In genomic region chr4:32264892-32265291, GRCm38 (mm10) we compare ENCODE assay signal across 16 mouse cellular contexts. TPM values are rescaled to one million over a fixed set of nuclear protein-coding genes. Genes with fewer than 3 reads are reported as not detected.
A peak's percentile ranks its signal among the peaks of the same experiment; 100 is the strongest.
DNase-seq lines count a peak whose midpoint lies in the region; ATAC-seq and TF ChIP-seq lines count a peak whose summit lies in the region.
"Had no signal": no experiment of that assay in that cellular context is flagged by ENCODE, and none has a peak within 500 bp of the region (broad histone marks: within the 10 kb centered on the region; RNA-seq: fewer than 3 reads in every experiment).

No protein-coding gene starts in this region.

- H3K36me3 ChIP-seq in heart, embryonic 13.5 days: no peaks in the 10 kb centered on the region
- no peaks in the 10 kb centered on the region for H3K36me3 ChIP-seq in thymus, adult 2 months (ENCODE audit: control insufficient read depth, insufficient read depth, low read length)
- H3K36me3 ChIP-seq in lung, embryonic 14.5 days (ENCODE audit: insufficient read depth): no peaks in the 10 kb centered on the region
- H3K36me3 ChIP-seq in neural tube, embryonic 15.5 days: 0 out of 2 replicates have a peak, but pooled peaks cover 2% of the 10 kb centered on the region
- H3K36me3 ChIP-seq: hindbrain, embryonic 15.5 days; midbrain, embryonic 13.5 days had no signal

- H3K27me3 ChIP-seq in heart, embryonic 13.5 days (replicated peaks): no peaks in the 10 kb centered on the region
- no peaks in the 10 kb centered on the region for H3K27me3 ChIP-seq in thymus, adult 2 months (ENCODE audit: control insufficient read depth, insufficient read depth, low read length)
- no peaks in the 10 kb centered on the region for H3K27me3 ChIP-seq in lung, embryonic 14.5 days (ENCODE audit: insufficient read depth, low read length)
- no peaks in the 10 kb centered on the region for H3K27me3 ChIP-seq in neural tube, embryonic 15.5 days (replicated peaks)
- H3K27me3 ChIP-seq in cerebellum, adult 2 months (ENCODE audit: control insufficient read depth, insufficient read depth, low read length): no peaks in the 10 kb centered on the region
- H3K27me3 ChIP-seq: hindbrain, embryonic 15.5 days; midbrain, embryonic 13.5 days had no signal

- H3K9ac ChIP-seq in heart, embryonic 13.5 days: peak overlapping the region; percentile 54; the same call in 1 of the 2 replicates
- H3K9ac ChIP-seq in lung, embryonic 14.5 days: no peak overlapping the region
- H3K9ac ChIP-seq in neural tube, embryonic 15.5 days (replicated peaks): no peak overlapping the region
- H3K9ac ChIP-seq: hindbrain, embryonic 15.5 days; midbrain, embryonic 13.5 days had no signal

- no peak for TF ChIP-seq POLR2A in thymus, adult 2 months (IDR thresholded peaks at IDR 0.05; ENCODE audit: control insufficient read depth, extremely low read depth, insufficient read depth, low read length, poor library complexity)
- no peak for TF ChIP-seq POLR2A in cerebellum, adult 2 months (IDR thresholded peaks at IDR 0.05; ENCODE audit: borderline replicate concordance, insufficient read depth, low read length)

- no peak for ATAC-seq in heart, embryonic 13.5 days (ENCODE audit: extremely low read depth, insufficient number of reproducible peaks, low FRiP score, low TSS enrichment)
- peak; percentile 28; the same call in 1 of the 2 replicates for ATAC-seq in lung, embryonic 14.5 days (ENCODE audit: insufficient read depth)
- no peak for ATAC-seq in neural tube, embryonic 15.5 days (ENCODE audit: low FRiP score)
- ATAC-seq: intestine, embryonic 16.5 days; midbrain, embryonic 13.5 days had no signal

- no peak for TF ChIP-seq CTCF in thymus, adult 2 months (IDR thresholded peaks at IDR 0.05; ENCODE audit: borderline replicate concordance, control insufficient read depth, extremely low read depth, insufficient read depth, low read length, poor library complexity)
- TF ChIP-seq CTCF in lung, embryonic 14.5 days (IDR thresholded peaks at IDR 0.05; ENCODE audit: low read depth): no peak
- no peak for TF ChIP-seq CTCF in cerebellum, adult 2 months (IDR thresholded peaks at IDR 0.05; ENCODE audit: borderline replicate concordance, insufficient read depth, low read depth, low read length)

- peaks cover 56% of the 10 kb centered on the region for H3K4me1 ChIP-seq in heart, embryonic 13.5 days
- H3K4me1 ChIP-seq in thymus, adult 2 months (replicated peaks; ENCODE audit: control insufficient read depth, insufficient read depth, low read length): peaks cover 30% of the 10 kb centered on the region
- peaks cover 5% of the 10 kb centered on the region; the same call in 1 of the 2 replicates for H3K4me1 ChIP-seq in lung, embryonic 14.5 days (ENCODE audit: insufficient read depth)
- peaks cover 14% of the 10 kb centered on the region; the same call in 1 of the 2 replicates for H3K4me1 ChIP-seq in neural tube, embryonic 15.5 days
- no peaks in the 10 kb centered on the region for H3K4me1 ChIP-seq in cerebellum, adult 2 months (ENCODE audit: control insufficient read depth, insufficient read depth, low read length)

- intact Hi-C loops in heart, postnatal 10 days (cut with DNase I): no loop called here

- DNase-seq in heart, postnatal 10 days: no peak
- no peak for DNase-seq in thymus, adult 2 months
- DNase-seq in thymus, postnatal 25 days: no peak
- DNase-seq in lung, embryonic 14.5 days: no peak
- DNase-seq in lung, postnatal 4 days: peak; percentile 55 to 81
- DNase-seq in cerebellum, adult 2 months: no peak
- DNase-seq: cerebellum, adult 18-20 months; gastrocnemius, postnatal 25 days; right cerebral cortex, postnatal 4 days had no signal

- WGBS in heart, embryonic 13.5 days: 39% methylated on average over 8 of the region's 8 CpGs
- WGBS in thymus, adult 2 months: 93% methylated on average over 8 of the region's 8 CpGs
- WGBS in lung, embryonic 14.5 days: 48% methylated on average over 8 of the region's 8 CpGs
- WGBS in neural tube, embryonic 15.5 days: 75% methylated on average over 8 of the region's 8 CpGs
- WGBS in cerebellum, adult 2 months: 71% methylated on average over 8 of the region's 8 CpGs

- H3K4me3 ChIP-seq in heart, embryonic 13.5 days: no peak overlapping the region
- H3K4me3 ChIP-seq in thymus, adult 2 months (ENCODE audit: control insufficient read depth, insufficient read depth, low read length): no peak overlapping the region
- no peak overlapping the region for H3K4me3 ChIP-seq in lung, embryonic 14.5 days (ENCODE audit: low read depth, low read length)
- no peak overlapping the region for H3K4me3 ChIP-seq in neural tube, embryonic 15.5 days (replicated peaks)
- no peak overlapping the region for H3K4me3 ChIP-seq in cerebellum, adult 2 months (replicated peaks; ENCODE audit: insufficient read depth, low read depth, low read length)
- H3K4me3 ChIP-seq: hindbrain, embryonic 15.5 days; midbrain, embryonic 13.5 days had no signal

- peak overlapping the region; percentile 49 for H3K27ac ChIP-seq in heart, embryonic 13.5 days (replicated peaks)
- H3K27ac ChIP-seq in thymus, adult 2 months (ENCODE audit: control insufficient read depth, insufficient read depth, low read length): peak overlapping the region; percentile 7; the same call in 1 of the 2 replicates
- 0 out of 2 replicates have a peak overlapping the region, but pooled peaks have one; percentile 9 for H3K27ac ChIP-seq in lung, embryonic 14.5 days (ENCODE audit: low read depth)
- H3K27ac ChIP-seq in neural tube, embryonic 15.5 days (replicated peaks): no peak overlapping the region
- no peak overlapping the region for H3K27ac ChIP-seq in cerebellum, adult 2 months (ENCODE audit: insufficient read depth, low read length)
- H3K27ac ChIP-seq: hindbrain, embryonic 15.5 days; kidney, postnatal 0 days; macrophage; midbrain, embryonic 13.5 days had no signal

- H3K4me2 ChIP-seq in heart, embryonic 13.5 days: peak overlapping the region; percentile 21
- H3K4me2 ChIP-seq in lung, embryonic 14.5 days: no peak overlapping the region
- no peak overlapping the region for H3K4me2 ChIP-seq in neural tube, embryonic 15.5 days
- H3K4me2 ChIP-seq: hindbrain, embryonic 15.5 days; midbrain, embryonic 13.5 days had no signal

- H3K9me3 ChIP-seq in heart, embryonic 13.5 days: no peaks in the 10 kb centered on the region
- H3K9me3 ChIP-seq in lung, embryonic 14.5 days (ENCODE audit: low read depth, low read length): no peaks in the 10 kb centered on the region
- no peaks in the 10 kb centered on the region for H3K9me3 ChIP-seq in neural tube, embryonic 15.5 days (replicated peaks)
- H3K9me3 ChIP-seq: hindbrain, embryonic 15.5 days; midbrain, embryonic 13.5 days had no signal

RNA-seq across cellular contexts. Expression of gene Bach2, which starts 26.3 kb away (rescaled TPM):
- polyA plus RNA-seq in heart, embryonic 13.5 days (2015; fragmentation: Nextera tagmentation; extraction: Ambion mirVana): 7.0 and 7.1 TPM in 2 replicates
- 10 to 100 TPM; 16.8 to 17.9 TPM for total RNA-seq in heart, postnatal 10 days (2021)
- polyA plus RNA-seq in thymus, adult 2 months (2012; rRNA removed): 9.4 and 10.5 TPM in 2 replicates
- 12.8 and 16.1 TPM in 2 replicates for polyA plus RNA-seq in lung, embryonic 14.5 days (2014; fragmentation: Nextera tagmentation; extraction: Ambion mirVana)
- polyA plus RNA-seq in neural tube, embryonic 15.5 days (2015; fragmentation: Nextera tagmentation; extraction: Ambion mirVana): 19.0 and 24.3 TPM in 2 replicates
- polyA plus RNA-seq in cerebellum, adult 2 months (2012; rRNA removed): 4.6 and 4.7 TPM in 2 replicates

Comparison
In these comparisons a context has a peak if more than half of its experiments do, and no peak if none do; other contexts are left out.
1. DNase-seq: peak in lung, postnatal 4 days (2 of 2); none in heart, postnatal 10 days (0 of 2), thymus, adult 2 months (single experiment), thymus, postnatal 25 days (single experiment), lung, embryonic 14.5 days (single experiment) and cerebellum, adult 2 months (0 of 2).
2. H3K27ac ChIP-seq: peak in heart, embryonic 13.5 days (single experiment), thymus, adult 2 months (single experiment) and lung, embryonic 14.5 days (single experiment); none in neural tube, embryonic 15.5 days (single experiment) and cerebellum, adult 2 months (single experiment).